Mouse (Mus musculus) myocyte (in vitro differentiated cells): ENCODE data around the gene Arid5b.

Experiments used
- MYOD1 ChIP-seq, 3 experiments: IDR thresholded peaks; one replicate each; pipeline ENCODE4 v1.6.1; 2011; ENCODE audit warnings: control low read depth in 2 of 3, low read depth in 2 of 3, mild to moderate bottlenecking in 2 of 3, moderate library complexity in 1 of 3; ENCODE audit not compliant: insufficient read length in 2 of 3, control insufficient read depth in 1 of 3
- POLR2A ChIP-seq: IDR thresholded peaks from one replicate; pipeline ENCODE4 v1.6.1; 2011; ENCODE audit warnings: low read depth, mild to moderate bottlenecking, control low read depth, moderate library complexity; ENCODE audit not compliant: insufficient read length
- REST ChIP-seq: IDR thresholded peaks from one replicate; pipeline ENCODE4 v1.6.1; 2011; ENCODE audit warnings: mild to moderate bottlenecking, control low read depth, moderate library complexity; ENCODE audit not compliant: insufficient read depth, insufficient read length
- TCF12 ChIP-seq: IDR thresholded peaks from one replicate; pipeline ENCODE4 v1.6.1; 2011; ENCODE audit warnings: mild to moderate bottlenecking, control low read depth; ENCODE audit not compliant: poor library complexity, insufficient read depth, severe bottlenecking
- USF1 ChIP-seq: IDR thresholded peaks from one replicate; pipeline ENCODE4 v1.6.1; 2011; ENCODE audit warnings: low read depth, mild to moderate bottlenecking, control low read depth, moderate library complexity

- no peak for TF ChIP-seq TCF12
- no peak for TF ChIP-seq USF1
- TF ChIP-seq POLR2A: no peak
- TF ChIP-seq REST: no peak
- TF ChIP-seq MYOD1 (IDR thresholded peaks at IDR 0.05; ENCODE audit: control insufficient read depth in 1 of 3, insufficient read length in 2 of 3, low read depth in 2 of 3): no peak
Observed at GRCm38 (mm10) chr10:68091840-68092239, 186.7 kb downstream of the Arid5b start.
